Mouse (Mus musculus) lung, postnatal 0 days (tissue): ENCODE results near the gene Mars.

Experiments
- CTCF ChIP-seq: IDR thresholded peaks from 2 replicates; pipeline ENCODE4 v1.5.1; 2016; ENCODE audit warnings: antibody characterized with exemption, mild to moderate bottlenecking
- EP300 ChIP-seq: IDR thresholded peaks from 2 replicates; pipeline ENCODE4 v1.6.1; 2016; ENCODE audit warnings: antibody characterized with exemption, mild to moderate bottlenecking, control low read depth

GRCm38 (mm10) chr10:127268401-127268800 lies 43.2 kb downstream of the Mars start:
- TF ChIP-seq CTCF, result no peak
- TF ChIP-seq EP300, result no peak
